Mouse (Mus musculus): ENCODE measurements around the gene Cldn6. TPM values are rescaled to one million over a fixed set of nuclear protein-coding genes. Genes with fewer than 3 reads are reported as not detected.

The Cldn6 gene
- under 1 TPM in 1 of 2 experiments, not detected in 1; 0.11 TPM for polyA plus RNA-seq (2017; shearing (Covaris generic))

DNA sequence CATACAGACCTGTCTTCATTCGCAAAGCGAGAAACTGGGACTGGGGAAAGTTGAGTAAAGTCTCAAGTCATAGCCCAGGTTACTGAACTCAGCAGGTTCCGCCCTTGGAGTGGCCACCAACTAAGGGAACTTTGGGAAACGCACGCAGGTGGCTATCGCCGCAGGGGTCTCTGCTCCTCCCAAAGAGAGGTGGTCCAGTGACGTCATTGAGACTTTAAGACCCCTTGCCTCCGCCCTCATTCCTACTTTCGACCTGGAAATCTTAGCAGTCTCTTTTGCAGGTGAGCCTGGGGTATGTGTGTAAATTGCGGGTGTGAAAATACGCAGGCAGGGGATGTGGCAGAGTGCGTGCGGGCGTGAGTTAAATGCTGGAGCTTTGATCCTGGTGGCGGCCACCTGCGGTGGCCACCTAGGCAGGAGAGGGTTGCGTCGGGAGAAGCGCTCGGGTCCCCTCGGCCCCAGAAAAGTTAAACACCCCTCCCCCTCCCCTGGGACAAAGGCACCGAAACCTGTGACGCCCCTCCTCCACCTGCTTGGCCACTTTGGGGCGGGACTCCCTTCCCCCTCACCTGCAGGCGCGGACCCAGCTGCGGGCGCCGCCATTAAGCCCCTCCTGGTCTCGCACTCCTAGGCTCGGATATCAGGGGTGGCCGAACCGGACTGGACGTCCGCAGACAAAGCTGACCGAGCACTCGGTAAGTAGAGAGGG, at the start of gene Cldn6:
Cldn6 (plus strand) TSS at position 123 of the 709 bp plus-strand sequence.

DNA sequence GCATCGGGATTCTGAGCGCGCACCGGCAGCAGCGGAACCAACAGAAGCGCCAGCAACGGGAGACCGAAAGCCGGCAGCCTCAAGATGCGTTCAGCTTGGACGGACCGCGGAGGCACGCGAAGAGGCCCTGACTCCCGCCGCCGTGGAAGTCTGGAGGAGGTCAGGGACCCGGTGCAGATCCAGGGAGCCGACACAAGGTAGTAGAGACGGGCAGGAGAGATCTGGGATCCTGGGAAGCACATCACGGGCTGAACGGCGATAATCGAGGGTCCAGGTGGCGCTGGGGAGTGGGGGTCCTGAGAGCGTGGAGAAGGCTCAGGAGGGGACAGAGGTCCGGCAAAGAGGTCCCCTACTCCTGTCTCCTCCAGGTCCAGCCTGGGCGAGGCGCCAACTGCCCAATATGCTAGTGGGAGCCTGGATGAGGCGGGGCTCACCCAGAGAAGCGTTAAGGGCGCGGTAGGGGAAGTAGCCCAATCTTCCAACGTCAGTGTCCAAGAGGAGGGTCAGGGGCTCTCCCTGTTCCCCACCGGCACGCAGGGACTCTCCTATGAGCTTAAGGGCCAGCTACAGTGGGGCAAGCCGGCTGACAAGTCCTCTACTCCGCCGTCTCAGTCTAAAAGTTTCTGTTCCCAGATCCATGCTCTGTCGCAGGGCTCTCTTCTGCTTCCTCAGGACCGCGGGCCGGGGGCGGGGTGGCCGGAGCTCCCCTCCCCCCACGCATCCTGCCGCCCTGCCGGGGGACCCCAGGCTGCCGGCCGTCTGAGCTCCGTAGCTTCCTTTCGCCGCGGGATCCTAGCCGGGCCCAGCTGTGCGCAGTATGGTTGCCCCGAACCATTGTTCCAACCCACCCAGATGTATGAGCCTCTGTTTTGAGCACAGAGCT, 34.2 kb upstream of the Cldn6 start, which contains the start of gene Mmp25:
Mmp25 (minus strand) TSS at position 665 of the 883 bp plus-strand sequence.

DNA sequence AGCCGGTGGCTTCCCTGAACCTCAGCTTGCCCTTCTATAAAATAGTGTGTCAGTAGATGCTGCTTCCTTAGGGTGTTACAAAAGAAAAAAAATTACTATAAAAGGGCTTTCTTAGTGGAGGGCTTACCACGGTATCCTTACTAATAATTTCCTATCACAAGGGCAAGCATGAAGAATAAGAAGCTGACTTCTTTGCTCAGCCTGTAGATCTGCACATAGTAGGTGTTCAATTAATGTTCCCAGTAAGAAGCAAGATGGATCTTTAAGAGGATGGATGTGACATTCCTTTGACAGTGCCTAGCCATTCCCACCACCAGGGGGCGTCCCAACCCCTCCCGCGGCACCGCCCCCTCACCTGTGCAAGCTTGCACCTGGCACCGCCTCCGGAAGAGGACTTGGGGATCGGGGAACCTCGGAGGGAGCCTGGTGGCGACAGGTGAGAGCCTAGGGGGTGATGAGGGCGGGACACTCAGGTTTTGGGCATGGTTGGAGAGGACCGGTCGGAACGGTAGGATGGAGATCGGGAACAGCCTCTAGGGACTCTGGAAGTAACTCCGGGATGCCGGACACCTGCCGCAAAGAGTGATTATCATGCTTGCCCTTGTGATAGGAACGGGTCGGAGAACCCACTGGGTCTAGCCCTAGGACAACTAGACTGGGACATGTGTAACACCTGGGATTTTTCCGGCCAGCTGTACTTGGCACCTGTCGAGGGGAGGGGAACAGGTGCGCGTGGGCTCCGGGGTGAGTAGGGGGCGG, 18.8 kb upstream of the Cldn6 start, which contains the start of gene Bicdl2:
Bicdl2 (plus strand) TSS at position 390 of the 759 bp plus-strand sequence.

DNA sequence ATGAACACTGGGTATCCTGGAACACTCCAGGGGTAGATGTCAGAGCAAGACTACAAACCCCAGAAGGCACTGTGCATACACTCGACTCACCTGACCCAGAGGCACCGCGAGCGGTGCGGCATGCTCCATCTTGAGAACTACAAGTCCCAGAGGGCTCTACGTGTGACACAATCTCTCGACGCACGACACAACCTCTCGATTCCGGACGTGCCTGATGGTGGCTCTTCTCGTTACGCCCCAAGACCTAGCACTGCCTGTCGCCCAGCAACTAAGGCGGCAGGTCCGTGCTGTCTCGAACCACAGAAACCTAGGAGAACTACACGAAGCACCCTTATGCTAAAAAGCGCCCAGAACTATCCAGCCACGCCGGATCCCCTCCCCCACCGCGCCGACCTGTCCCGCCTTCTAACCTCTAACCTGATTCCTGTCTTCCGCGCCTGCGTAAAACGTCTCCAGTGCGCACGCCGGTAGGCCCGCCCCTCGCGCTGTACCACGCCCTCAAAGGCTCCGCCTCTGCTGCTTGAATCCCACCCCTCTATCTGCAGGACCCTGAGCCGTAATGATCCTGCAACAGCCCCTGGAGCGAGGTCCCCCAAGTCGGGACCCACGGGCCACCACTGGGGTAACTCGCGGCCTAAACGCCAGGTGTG, 5.5 kb upstream of the Cldn6 start, which contains the start of the genes Hcfc1r1 and Thoc6:
Hcfc1r1 (plus strand) TSS at position 173 of the 650 bp plus-strand sequence.
Thoc6 (minus strand) TSS at position 459 of the 650 bp plus-strand sequence.

DNA sequence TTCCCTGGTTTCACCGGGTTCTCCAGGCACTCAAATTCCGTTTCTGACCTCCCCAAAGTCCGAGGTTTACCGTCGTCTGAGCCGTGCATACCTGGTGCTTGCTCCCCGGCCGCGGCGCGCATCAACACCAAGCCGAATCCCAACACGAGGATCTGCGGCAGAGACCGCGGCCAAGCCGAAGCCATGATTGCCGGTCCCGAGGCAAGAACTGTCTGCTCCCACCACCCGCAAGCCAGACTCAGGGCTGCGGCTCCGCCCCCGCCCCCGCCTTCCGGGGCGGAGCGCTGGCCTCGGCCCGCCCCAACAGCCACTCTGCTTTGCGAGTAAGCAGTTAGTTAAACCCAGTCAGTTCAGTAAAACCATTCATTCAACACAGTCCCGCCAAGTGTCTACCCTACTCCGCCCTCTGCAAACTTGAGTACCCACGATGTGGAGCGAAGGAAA, 1.8 kb upstream of the Cldn6 start, which contains the start of gene Tnfrsf12a:
Tnfrsf12a (minus strand) TSS at position 233 of the 444 bp plus-strand sequence.

DNA sequence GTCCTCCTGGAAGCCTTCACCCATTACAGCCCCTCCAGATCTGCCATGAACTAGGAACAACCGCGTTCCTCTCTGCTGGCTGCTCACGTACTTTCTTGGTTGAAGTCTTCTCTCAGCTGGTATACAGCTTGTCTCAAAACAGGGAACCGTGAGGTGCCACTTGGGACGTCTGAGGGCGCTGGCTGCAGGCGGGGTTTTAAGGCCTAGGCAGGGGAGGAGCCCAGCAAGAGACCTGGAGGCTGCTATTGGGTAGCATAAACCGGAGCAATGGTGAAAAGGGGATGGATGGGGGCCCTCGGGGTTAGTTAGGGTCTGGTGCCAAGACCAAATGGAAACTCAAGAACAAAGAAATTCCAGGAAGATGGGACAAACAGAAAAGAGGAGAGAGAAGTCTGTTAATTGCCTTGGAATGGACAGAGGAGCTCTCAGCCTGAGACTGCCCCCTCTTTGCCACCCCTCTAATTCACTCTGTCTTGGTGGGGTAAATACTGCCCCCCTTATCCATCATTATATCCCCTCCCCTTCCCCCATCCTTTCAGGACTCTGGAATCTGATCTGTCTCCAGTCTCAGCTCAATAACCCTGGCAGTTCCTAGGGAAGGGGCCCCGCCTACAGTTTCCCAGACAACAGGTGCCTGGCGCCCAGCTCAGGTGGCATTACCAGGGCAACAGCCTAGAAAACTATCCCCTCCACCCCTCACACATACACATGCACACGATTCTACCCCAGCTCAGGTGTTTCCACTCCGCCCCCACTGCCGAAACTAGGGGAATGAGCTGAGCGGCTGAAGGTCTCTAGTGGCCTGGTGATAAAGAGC, 5.0 kb downstream of the Cldn6 start, which contains the start of gene Cldn9:
Cldn9 (minus strand) TSS at position 171 of the 817 bp plus-strand sequence.

DNA sequence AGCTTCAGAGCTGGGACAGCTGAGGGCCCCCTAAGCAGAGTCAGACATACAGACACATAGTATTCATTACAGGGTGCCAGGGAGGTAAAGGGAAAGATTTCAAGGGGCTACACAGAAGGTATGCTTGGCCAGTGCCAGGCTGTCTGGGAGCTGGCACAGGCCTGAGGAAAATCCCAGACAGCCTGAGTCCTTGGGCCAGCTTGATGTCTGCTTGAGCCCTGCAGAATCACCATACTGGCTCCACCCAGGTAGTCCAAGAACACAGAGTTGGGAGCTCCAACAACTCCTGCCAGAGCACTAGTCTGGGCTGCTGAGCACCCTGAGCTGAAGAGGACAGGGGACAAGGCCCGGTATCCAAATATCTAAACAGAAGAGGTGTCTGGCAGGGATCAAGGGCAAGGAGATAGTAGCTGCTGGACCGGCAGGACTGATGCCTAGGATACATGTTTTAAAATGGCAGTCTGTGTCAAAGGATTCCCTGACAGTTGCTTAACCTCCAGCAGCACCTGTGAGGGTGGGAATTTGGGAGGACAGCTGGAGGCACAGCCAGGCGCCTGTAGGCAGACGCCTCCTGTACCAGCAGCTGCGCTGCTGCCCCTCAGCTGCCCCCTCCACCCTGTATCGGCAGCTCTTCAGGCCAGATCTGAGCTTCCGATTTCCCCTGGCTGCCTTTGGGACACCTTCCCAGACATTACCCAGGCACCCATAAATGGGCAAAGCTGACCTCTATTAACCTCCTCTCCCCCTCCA, 43.5 kb downstream of the Cldn6 start, which contains the start of gene 1520401A03Rik:
1520401A03Rik (minus strand) TSS at position 408 of the 750 bp plus-strand sequence.

DNA sequence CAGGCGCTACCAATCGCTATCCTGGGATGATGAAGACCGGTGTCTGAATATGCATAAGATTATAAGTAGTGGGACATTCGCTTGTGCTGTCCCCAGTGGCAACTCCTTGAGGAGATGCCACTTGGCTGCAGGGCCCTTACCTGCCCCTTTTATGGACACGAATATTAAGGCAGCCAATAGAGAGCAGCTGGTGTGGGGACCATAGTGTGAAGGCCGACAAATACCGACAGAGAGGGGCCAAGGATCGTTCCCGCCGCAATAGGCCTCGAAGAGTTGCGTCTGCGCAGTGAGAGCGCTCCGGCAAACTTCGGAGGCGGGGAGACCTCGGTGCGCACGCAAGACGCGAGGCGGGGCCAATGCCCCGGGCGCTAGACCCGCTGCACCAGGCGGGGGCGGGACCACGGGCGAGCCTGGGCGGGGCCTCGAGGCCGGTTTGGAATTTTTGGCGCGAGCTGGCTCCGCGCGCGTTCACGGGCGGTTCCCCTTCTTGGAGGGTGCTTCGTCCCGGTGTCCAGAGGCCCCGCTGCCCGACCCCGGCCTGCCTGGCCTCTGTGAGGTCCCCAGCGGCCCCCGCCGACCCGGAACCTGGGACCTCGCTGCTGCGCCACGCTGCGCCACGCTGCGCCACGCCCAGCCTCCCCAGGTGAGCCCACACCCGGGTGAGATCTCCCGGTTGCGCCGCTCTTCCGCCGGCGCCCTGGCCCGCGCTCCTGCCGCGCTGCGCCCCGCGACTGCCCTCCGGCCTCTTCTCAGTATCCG, 47.1 kb downstream of the Cldn6 start, which contains the start of gene Pkmyt1:
Pkmyt1 (plus strand) TSS at position 338 of the 759 bp plus-strand sequence.

Other genes with a start within 250 kb of the Cldn6 start
- under 1 TPM in 1 of 2 experiments, not detected in 1; 0.02 TPM for gene Vmn2r117, start 199.6 kb upstream of the Cldn6 start, polyA plus RNA-seq (2017; shearing (Covaris generic))
- gene Zfp213, start 115.0 kb upstream of the Cldn6 start, polyA plus RNA-seq (2017; shearing (Covaris generic)) = 10 to 100 TPM; 12.5 to 13.4 TPM
- not detected for gene Zfp13, start 79.8 kb upstream of the Cldn6 start, polyA plus RNA-seq (2017; shearing (Covaris generic))
- gene Zscan10, start 78.4 kb upstream of the Cldn6 start, polyA plus RNA-seq (2017; shearing (Covaris generic)) = 1 to 10 TPM in 1 of 2 experiments, under 1 TPM in 1; 0.19 to 1.2 TPM
- under 1 TPM; 0.12 to 0.99 TPM for gene Mmp25, start 34.0 kb upstream of the Cldn6 start, polyA plus RNA-seq (2017; shearing (Covaris generic))
- under 1 TPM; 0.11 to 0.43 TPM for gene Bicdl2, start 18.7 kb upstream of the Cldn6 start, polyA plus RNA-seq (2017; shearing (Covaris generic))
- 10 to 100 TPM; 49.0 to 52.4 TPM for gene Hcfc1r1, start 5.7 kb upstream of the Cldn6 start, polyA plus RNA-seq (2017; shearing (Covaris generic))
- 10 to 100 TPM; 30.0 to 38.4 TPM for gene Thoc6, start 5.4 kb upstream of the Cldn6 start, polyA plus RNA-seq (2017; shearing (Covaris generic))
- 1 to 10 TPM; 5.5 to 6.7 TPM for gene Tnfrsf12a, start 1.8 kb upstream of the Cldn6 start, polyA plus RNA-seq (2017; shearing (Covaris generic))
- under 1 TPM in 1 of 2 experiments, not detected in 1; 0.12 TPM for gene Cldn9, start 4.8 kb downstream of the Cldn6 start, polyA plus RNA-seq (2017; shearing (Covaris generic))
- gene 1520401A03Rik, start 43.5 kb downstream of the Cldn6 start, polyA plus RNA-seq (2017; shearing (Covaris generic)) = under 1 TPM; 0.10 to 0.39 TPM
- gene Pkmyt1, start 47.1 kb downstream of the Cldn6 start, polyA plus RNA-seq (2017; shearing (Covaris generic)) = 10 to 100 TPM; 31.6 to 39.0 TPM
- 10 to 100 TPM; 10.0 to 20.7 TPM for gene Paqr4, start 61.6 kb downstream of the Cldn6 start, polyA plus RNA-seq (2017; shearing (Covaris generic))
- 10 to 100 TPM in 1 of 2 experiments, 1 to 10 TPM in 1; 4.0 to 11.8 TPM for gene Kremen2, start 66.6 kb downstream of the Cldn6 start, polyA plus RNA-seq (2017; shearing (Covaris generic))
- 10 to 100 TPM; 23.5 to 40.0 TPM for gene Flywch1, start 92.4 kb downstream of the Cldn6 start, polyA plus RNA-seq (2017; shearing (Covaris generic))
- 1 to 10 TPM; 6.3 to 7.6 TPM for gene Flywch2, start 106.8 kb downstream of the Cldn6 start, polyA plus RNA-seq (2017; shearing (Covaris generic))
- gene Srrm2, start 111.3 kb downstream of the Cldn6 start, polyA plus RNA-seq (2017; shearing (Covaris generic)) = 100 to 1,000 TPM; 921 to 934 TPM
- 100 to 1,000 TPM; 701 to 738 TPM for gene Elob, start 149.9 kb downstream of the Cldn6 start, polyA plus RNA-seq (2017; shearing (Covaris generic))
- gene Prss33, start 156.8 kb downstream of the Cldn6 start, polyA plus RNA-seq (2017; shearing (Covaris generic)) = under 1 TPM; 0.17 to 0.39 TPM
- under 1 TPM in 1 of 2 experiments, not detected in 1; 0.77 TPM for gene Prss32, start 164.6 kb downstream of the Cldn6 start, polyA plus RNA-seq (2017; shearing (Covaris generic))
- gene Prss41, start 164.9 kb downstream of the Cldn6 start, polyA plus RNA-seq (2017; shearing (Covaris generic)) = 1 to 10 TPM; 1.9 to 3.0 TPM
- gene Prss21, start 188.8 kb downstream of the Cldn6 start, polyA plus RNA-seq (2017; shearing (Covaris generic)) = not detected
- gene Dcpp1, start 201.6 kb downstream of the Cldn6 start, polyA plus RNA-seq (2017; shearing (Covaris generic)) = not detected
- not detected for gene Dcpp2, start 201.6 kb downstream of the Cldn6 start, polyA plus RNA-seq (2017; shearing (Covaris generic))
- gene Dcpp3, start 238.2 kb downstream of the Cldn6 start, polyA plus RNA-seq (2017; shearing (Covaris generic)) = not detected

All from activated CD4-positive, CD25-positive, alpha-beta regulatory T cell (primary cell).